Mouse (Mus musculus): ENCODE measurements around the gene Dusp10.

The Dusp10 gene

DNA sequence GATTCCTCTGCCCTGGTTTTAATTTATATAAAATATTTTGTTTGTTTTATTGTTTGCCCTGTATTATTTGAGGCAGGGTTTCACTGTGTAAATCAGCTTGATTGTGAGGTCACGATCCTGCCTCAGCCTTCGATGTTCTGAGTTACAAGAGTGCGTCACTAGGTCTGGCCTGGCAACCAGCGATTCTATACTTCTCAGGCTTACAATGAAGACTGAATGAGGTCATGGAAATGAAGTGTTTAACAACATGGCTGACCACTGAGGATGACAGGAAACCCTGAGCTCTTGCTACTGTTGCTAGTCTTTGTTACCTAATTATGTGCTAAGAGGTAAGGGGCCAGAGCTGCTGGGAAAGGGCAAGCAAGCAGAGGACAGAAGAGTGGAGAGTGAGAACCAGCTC is at the start of gene Dusp10:
Gene Dusp10, plus strand, starts transcription at position 197 of the 400 bp plus-strand sequence.
- DNase-seq (ENCODE audit: low spot score in 2 of 2): no peak

DNA sequence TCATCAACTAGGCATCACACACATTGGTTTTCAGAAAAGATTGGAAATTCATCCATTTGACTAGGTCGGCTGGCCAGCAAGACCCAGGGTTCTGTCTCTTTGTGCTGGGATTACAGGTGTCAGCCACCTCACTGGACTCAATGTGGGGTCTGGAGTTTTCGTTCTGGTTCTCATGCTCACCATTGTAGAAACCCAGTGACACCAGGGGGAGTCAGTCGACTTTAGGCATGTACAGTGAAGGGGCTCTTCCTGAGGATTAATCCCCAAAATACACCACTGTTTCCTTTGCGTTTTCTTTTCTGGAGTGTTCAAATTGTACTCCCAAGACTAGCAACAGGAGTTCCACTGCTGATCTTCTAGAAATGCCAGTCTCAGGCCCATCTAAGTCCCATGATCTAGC is 47.8 kb upstream of the Dusp10 start:
- DNase-seq (ENCODE audit: low spot score in 2 of 2): no peak

DNA sequence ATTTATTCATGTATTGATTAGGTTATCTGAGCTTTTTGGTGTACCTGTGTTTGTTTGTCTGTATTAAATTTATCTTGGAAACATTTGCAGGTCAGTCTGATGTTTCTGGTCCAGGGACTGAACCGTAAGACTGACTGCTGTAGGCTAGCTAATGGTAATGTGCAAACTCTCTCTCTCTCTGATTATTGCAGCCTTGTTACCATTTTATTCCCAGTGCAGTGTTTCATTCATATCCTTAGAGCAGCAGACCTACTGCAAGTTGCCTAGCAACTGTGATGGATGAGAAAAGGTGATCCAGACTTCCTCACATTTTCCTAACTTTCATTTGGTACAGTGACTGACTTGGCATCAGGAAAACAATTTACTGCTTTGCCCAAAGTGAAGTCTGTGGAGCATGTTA is 43.8 kb upstream of the Dusp10 start:
- no peak for DNase-seq (ENCODE audit: low spot score in 2 of 2)

DNA sequence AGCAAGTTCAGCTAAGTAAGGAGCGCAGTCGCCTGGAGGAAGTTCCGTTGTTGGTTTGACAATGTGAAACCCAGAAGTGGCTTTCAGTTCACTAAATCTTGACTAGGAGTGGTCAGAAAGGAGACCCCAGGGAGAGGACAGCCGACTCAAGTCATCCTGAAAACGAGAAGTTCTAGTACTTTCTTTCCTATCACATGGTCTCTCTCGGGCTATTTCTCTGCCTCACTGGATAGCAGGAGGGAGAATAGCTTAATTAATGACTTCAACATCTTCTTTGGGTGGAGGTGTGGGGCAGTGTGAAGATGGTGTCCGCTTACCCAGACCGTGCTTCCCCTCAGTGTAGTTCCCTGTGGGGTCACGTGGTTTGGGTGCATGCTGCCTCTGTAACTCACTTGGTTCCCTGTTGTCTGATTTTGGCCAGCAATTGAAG is 33.3 kb upstream of the Dusp10 start:
- DNase-seq (ENCODE audit: low spot score in 2 of 2): no peak

DNA sequence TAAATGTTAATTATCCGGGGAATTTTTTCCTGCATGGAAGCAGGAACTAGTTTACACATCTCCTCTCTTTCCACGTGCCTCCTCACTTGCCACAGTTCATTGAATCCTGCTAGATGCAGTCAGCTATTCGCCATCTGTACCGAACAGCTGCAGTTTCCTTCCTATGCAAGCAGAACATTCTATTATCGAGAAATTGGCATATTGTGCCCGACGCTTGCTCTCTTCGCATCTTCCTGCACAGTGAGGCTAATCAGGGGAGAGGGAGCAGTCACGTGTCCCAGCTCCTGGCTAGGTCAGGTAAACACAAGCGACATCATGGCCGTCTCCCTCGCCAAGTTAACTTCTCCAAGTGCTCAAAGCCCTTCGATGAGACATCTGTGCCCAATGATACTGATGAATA is 31.0 kb upstream of the Dusp10 start:
- DNase-seq (ENCODE audit: low spot score in 2 of 2): peak; percentile 33 to 40

DNA sequence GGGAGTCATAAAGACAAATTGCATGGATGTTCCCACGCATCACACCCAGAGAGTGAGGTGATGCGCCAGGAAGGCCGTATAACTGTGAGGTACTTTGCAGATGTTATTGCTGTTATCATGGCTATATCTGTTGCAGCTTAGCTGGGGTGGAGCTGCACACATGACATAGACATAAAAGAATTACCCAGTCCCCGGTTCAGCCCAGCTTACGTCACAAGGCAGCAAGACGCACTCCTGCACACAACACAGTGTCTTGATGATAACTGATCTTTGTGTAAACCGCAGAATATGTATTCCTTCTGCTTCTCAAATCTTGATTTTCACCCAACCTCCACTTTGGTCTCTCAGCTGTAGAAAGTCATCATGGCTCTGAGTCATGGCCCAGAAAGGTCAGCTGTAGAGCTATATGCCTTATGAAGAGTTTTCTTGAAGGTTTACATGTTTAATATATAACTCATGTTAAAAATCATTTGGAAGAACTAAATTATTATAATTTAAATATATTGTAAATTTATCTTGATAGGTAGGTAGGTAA is 25.3 kb upstream of the Dusp10 start:
- no peak for DNase-seq (ENCODE audit: low spot score in 2 of 2)

DNA sequence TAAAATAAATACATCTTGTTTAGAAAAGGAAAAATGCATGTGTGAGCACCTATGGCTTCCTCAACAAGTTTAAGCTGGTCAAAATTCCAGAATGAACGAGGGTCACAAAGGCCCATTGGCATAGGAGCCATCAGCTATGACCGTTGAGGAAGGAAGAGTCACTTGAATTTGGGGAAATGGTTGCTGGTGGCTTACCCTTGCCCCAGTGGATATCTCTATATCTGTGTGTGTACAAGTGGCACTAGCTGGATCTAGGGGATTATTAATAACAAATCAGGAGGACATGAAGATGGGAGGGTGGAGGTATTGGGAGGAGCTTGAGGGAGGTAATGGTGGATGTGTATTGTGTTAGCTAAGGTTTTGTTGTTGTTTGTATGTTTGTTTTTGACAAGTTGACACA is 21.2 kb upstream of the Dusp10 start:
- DNase-seq (ENCODE audit: low spot score in 2 of 2): no peak

DNA sequence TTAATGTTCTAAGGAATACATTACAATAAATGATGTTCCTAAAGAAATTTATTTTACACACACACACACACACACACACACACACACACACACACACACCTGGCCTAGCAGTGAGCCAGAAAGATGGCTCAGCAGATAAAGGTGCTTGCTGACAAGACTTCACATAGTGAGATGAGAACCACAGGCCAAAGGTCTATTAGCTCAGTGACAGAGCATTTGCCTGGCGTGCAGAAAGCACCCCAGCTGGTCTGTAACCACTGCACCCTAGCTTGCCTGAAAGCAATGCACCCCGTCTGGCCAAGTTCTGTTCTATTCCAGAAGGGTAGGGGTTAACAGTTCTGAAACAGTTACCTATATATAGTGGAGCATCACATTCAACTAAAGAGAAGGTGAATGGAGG is 15.9 kb upstream of the Dusp10 start:
- DNase-seq (ENCODE audit: low spot score in 2 of 2): no peak

DNA sequence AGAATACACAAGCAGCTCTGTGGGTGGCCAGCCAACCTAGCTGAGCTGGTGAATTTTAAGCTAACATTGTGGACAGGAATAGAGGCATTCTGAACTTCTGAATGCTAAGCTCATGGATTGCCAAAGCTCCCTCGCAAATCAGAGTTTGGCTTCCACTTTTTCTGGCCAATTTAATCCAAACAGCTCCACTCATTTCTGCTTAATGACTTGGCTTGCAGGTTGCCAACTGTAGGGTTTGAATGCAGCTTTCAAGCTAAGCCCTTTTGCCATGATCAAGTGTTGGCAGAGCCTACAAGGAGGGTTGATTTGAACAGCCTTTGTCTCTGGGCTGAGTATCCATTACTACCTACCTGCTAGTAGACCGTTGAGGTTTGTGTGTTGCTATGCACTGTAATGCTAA is 10.6 kb upstream of the Dusp10 start:
- DNase-seq (ENCODE audit: low spot score in 2 of 2): peak; percentile 3 to 6

DNA sequence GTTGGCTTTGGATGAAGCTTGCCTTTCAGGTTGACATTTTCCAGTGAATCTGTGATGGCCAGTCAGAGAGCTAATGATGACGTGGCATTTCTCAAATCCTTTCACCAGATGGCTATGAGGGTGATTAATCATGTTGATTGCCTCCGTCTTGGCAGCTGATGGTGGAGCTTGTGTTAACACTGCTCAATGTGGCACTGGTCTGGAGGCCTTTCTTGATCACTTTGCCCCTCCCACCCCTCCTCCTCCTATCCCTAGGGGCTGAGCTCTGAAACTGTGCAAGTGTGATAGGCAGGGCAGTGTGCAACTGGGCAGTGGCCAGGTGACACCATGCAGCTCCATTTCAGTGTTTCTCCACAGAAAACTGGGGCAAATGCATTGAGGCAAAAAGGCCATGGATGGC is 8.8 kb upstream of the Dusp10 start:
- no peak for DNase-seq (ENCODE audit: low spot score in 2 of 2)

DNA sequence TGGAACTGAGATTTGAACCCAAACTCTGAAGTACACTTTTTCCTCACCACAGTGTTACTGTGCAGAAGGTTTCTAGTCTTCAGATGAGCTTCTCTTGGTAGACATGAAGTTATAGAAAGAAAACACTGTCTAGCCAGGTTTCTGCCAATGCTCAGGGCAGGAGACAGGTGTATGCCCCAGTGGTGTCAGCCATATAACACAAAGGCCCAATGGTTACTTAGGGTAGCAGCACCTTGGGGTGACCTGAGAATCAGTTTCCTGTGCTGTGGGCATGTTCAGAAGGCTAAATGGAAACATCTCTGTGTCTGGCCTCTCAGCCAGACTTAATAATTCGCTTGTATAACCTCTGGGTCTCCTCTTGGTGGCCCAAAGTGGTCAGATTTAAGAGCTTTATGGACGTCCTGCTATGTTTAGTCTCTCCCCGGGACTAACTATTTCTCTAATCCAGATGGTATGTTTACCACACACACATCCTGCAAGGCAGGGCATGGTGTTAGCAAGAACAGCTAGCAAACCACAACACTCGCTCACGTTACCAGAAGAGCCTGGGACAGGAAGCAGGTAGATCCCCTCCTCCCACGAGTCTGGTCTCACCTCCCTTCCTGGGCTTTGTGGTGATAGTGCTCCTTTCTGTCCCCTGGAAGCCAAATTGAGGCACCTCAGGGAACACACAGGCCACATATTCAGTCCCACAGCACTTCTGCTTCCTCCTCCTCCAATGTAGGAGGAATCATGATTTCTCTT is 7.6 kb upstream of the Dusp10 start:
- no peak for DNase-seq (ENCODE audit: low spot score in 2 of 2)

DNA sequence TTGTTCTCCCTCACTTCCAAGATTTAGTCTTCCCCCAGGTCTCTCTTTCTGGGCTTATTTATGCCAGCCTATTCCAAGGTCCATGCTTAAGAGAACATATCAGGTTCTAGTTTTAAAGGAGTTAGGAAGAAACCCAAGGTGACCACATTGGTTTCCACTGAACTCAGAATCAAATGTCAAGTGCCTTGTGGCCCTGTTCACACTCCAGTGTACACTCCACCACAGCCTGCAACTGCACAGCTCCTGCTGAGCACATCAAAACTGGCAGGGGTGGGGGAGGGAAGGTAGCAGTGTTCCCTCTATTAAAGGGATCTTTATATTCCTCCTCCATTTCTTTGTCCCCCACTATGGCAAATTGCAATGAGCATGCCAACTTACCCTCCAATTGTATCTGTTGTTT is 7.0 kb upstream of the Dusp10 start:
- DNase-seq (ENCODE audit: low spot score in 2 of 2): no peak

DNA sequence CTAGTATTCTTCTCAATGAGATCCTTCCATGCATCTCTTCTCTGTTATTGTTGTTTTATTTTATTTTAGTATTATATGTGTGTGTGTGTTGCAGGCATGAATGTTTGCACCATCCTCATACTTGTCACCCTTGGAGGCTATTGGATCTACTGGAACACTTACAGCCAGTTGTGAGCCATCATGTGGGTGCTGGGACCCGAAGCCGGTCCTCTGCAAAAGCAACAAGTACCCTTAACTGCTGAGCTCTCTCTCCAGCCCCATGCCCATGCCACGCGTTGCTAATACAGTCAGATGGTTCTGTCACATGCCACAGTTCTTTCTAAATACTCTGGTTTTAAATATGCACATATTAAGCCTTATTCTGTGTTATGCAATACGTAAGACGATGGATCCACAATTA is 1.8 kb upstream of the Dusp10 start:
- DNase-seq (ENCODE audit: low spot score in 2 of 2): no peak

DNA sequence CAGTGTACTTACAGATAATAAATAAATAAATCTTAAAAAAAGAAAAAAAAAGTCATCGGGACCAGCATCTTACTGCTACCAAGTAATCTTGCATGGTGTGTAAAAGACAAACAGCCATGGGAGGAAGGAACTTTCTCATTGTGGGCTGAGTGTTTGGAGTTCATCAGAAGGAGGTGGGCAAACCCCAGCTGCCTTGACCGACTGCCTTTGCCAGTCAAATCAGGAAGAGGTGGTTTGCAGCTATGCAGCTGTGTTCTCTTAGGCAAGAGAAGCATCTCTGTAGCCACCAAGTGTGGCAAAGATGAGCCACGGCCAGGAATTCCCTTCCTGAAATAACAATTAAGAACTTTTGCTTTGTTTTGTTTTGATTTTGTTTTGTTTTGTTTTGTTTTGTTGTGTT is 989 bp downstream of the Dusp10 start:
- no peak for DNase-seq (ENCODE audit: low spot score in 2 of 2)

DNA sequence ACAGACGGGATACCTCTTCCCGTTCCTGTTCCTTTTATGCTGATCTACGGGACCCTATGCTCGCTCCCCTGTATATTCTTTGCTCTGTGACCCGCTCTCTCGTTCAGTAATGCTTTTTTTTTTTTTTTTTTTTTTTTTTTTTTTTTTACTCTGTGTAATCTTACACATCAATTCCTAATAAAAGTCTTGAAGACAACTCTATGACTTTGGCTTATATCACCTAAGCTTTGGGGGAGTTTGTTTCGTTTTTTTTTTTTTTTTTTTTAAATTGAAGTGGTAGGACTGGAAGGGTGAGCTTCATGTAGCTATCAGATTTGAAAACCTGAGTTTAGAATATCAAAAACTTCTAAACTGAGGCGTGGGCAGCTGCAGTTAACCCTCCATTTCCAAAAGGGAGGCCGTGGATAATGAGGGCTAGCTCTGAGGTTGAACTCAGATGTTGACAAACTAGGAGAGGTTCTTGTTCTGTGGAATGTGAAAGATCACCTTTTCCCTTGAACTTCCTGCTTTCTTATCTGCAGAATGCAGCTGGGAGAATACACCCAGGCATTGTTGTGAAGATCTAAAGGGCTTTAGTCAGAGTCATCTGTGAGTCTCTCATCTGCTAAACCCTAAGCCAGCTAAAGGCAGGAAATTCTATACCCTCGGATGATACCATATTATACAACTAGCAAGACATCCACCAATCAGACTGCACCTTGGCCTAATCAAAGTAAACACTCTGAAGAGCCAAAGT is 3.1 kb downstream of the Dusp10 start:
- no peak for DNase-seq (ENCODE audit: low spot score in 2 of 2)

DNA sequence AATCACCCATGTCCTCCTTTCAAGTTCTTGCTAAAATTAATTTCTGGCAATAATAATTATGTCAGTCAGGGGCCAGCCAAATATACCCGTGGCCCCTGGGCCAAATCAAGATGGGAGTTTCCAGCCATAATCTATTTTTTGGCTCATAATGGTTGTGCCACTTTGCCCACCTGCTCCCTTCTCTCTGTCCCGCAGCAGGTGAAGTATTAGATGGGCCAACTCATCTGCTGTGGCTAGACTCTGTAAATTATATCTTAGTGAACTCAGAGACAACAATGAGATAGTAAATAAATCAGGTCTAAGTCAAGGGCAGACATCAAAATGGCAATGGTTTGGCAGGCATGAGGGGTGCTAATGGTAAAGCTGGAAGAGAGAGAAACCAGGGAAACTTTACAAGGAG is 4.5 kb downstream of the Dusp10 start:
- DNase-seq (ENCODE audit: low spot score in 2 of 2): no peak

DNA sequence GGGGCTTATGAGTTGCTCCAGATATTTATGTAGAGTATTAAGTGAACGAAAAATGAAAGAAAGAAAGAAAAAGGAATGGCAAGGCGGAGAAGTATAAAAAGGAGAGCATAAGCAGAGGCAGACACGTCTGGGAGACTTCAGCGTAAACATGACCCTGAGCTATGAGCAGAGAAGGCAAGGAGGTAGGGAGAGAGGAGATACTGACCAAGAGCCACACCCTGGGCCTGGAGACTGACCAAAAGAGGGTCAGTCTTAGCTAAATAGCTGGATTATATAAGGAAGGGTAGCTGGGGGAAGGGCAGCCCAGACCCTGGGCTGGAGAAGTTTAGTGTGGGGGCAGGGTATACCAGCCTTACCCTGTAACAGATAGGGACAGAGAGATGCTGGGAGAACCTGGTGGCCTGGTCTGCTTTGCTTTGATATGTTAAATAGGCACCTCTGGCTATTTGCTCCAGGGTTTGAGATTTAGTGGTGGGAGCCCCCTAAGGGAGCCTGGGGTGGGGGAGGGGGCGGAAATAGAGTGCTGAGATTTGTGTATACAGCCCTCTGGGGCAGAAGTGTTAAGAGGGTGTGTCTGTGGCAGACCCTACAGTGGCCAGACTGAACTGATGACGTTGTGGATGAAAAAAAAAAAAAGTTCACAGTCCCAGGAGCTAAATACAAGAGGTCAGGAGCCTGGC is 6.1 kb downstream of the Dusp10 start:
- no peak for DNase-seq (ENCODE audit: low spot score in 2 of 2)

DNA sequence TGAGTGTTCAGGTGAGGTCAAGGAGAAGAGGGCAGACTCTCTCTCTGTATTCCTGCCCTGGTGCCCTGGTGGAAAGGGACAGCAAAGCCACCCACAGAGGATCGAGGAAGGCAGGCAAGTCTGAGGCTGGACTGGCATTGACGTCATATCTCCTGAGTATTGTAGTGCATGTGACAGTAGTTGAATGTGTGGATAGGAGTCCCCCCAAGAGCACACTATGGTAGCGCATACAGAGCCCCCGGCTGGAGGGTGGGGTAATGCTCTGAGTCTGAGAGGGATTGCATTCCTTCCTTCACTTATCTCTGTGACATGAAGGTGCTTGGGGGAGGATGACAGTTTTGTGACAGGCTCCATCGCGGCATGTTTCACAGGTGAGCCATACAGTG is 6.6 kb downstream of the Dusp10 start:
- DNase-seq (ENCODE audit: low spot score in 2 of 2): no peak

DNA sequence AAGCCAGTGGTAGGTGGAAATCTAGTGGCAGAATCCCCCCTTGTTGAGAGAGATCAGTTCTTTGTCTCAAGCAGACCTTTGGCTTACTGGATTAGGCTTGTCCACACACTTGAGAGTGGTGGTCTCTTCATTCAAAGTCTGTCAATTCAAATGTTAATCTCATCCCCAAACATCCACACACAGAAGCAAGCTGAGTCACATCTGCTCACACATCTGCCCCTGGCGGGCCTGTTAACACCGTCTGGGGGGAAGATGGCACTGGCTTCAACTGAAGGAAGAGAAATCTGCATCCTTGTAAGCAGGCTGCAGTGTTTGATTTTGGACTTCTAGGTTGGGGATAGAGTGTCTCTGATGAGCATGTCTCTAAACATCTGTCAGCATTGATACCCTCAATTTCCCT is 10.9 kb downstream of the Dusp10 start:
- DNase-seq (ENCODE audit: low spot score in 2 of 2): no peak

DNA sequence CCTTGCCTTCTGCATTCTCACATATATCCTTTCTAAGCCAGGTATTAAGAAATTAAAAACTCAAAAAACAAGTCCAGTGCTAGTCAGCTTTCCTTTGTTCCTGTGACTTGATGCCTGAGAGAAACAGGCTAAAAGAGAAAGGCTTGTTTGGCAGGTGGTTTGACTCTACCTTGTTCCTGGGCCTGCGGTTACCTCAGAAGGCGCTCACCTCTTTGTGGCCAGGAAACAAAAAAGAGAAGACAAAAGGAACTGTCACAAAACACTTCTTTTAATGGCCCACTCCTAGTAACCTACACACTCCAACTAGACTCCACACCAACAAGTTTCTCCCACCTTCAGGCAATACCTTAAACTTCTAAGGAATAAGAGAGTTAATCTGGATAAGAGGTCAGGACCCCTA is 11.5 kb downstream of the Dusp10 start:
- no peak for DNase-seq (ENCODE audit: low spot score in 2 of 2)

DNA sequence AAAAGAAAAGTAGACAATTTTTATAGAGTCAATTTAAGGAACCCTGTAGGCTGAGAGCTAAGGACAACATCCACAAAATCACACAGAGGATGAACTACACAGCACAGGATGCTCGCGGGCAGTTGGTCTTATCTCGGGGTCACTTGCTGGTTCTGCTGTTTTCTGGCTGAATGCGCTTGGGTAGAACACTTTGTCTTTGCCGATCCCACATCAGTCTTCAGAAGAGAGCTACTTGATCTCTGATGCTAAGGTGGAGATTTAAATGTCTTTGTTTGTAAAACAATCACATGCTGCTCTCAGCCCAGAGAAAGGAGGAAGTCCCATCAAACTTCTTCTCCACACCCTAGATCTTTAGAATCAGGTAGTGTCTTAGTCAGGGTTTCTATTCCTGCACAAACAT is 12.0 kb downstream of the Dusp10 start:
- DNase-seq (ENCODE audit: low spot score in 2 of 2): no peak

DNA sequence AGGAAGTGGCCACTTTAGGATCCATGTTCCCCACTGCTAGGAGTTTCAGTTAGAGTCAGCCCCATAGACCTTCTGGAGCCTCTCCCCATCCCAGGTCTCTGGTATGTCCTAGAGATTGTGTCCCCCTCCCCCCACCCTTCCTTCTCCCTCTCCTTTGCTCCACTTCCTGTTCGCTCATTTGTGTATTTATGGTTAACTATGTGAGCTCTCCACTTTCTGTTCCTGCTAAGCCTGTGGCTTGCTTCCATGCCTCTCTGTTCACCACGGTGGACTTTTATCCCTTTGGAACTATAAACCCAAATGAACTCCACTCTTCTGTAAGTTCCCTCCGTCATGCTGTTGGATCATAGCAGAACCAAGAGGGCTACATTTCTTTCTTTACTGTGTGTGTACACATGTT is 13.9 kb downstream of the Dusp10 start:
- no peak for DNase-seq (ENCODE audit: low spot score in 2 of 2)

All from right cerebral cortex, adult 2 months (tissue).